In the genomic region with DNA sequence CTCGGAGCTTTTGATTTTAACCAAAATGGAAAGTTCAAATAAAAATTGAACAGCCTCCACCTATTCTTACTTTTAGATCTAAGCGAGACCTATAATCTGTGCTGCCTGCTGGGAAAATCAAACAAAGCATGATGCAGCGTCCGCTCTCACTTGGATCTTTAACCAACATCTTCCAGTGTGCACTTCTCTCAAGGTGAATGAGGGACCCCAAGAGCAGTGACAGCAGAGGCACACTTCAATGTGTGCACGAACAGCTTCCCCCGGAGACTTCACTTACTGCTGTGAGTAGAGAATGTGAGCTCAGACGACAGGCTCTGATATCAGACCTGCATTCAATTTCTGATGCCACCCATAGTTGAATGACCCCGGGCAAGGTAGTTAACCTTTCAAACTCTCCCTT, we compare ENCODE assay signal across 19 mouse cellular contexts. TPM values are rescaled to one million over a fixed set of nuclear protein-coding genes. Genes with fewer than 3 reads are reported as not detected.
DNase-seq lines count a peak whose midpoint lies in the region; ATAC-seq lines count a peak whose summit lies in the region.
"Had no signal": no experiment of that assay in that cellular context is flagged by ENCODE, and none has a peak within 500 bp of the region (broad histone marks: within the 10 kb centered on the region; RNA-seq: fewer than 3 reads in every experiment).

No protein-coding gene starts in this region.

- no peak overlapping the region for H3K9ac ChIP-seq in forebrain, embryonic 14.5 days (ENCODE audit: low read length)
- H3K9ac ChIP-seq in forebrain, embryonic 11.5 days (ENCODE audit: low read length): no peak overlapping the region
- no peak overlapping the region for H3K9ac ChIP-seq in midbrain, embryonic 16.5 days (ENCODE audit: low read depth, low read length)
- no peak overlapping the region for H3K9ac ChIP-seq in midbrain, embryonic 14.5 days (replicated peaks; ENCODE audit: low read length)
- H3K9ac ChIP-seq: embryonic facial prominence, embryonic 13.5 days; embryonic facial prominence, embryonic 15.5 days; forebrain, embryonic 15.5 days had no signal

- no peaks in the 10 kb centered on the region for H3K36me3 ChIP-seq in forebrain, embryonic 14.5 days (ENCODE audit: control insufficient read depth, insufficient read depth, low read length)
- H3K36me3 ChIP-seq in forebrain, embryonic 11.5 days (ENCODE audit: control insufficient read depth, insufficient read depth, low read length): no peaks in the 10 kb centered on the region
- H3K36me3 ChIP-seq in midbrain, embryonic 16.5 days (ENCODE audit: control insufficient read depth, insufficient read depth, low read length): no peaks in the 10 kb centered on the region
- H3K36me3 ChIP-seq in midbrain, embryonic 14.5 days (ENCODE audit: control insufficient read depth, insufficient read depth, low read length): no peaks in the 10 kb centered on the region
- H3K36me3 ChIP-seq: embryonic facial prominence, embryonic 13.5 days; embryonic facial prominence, embryonic 15.5 days; forebrain, embryonic 10.5 days; forebrain, embryonic 15.5 days had no signal

- H3K9me3 ChIP-seq in forebrain, embryonic 14.5 days (replicated peaks; ENCODE audit: control insufficient read depth, low read length): no peaks in the 10 kb centered on the region
- H3K9me3 ChIP-seq in forebrain, embryonic 11.5 days (ENCODE audit: control insufficient read depth, low read length): no peaks in the 10 kb centered on the region
- no peaks in the 10 kb centered on the region for H3K9me3 ChIP-seq in midbrain, embryonic 16.5 days (replicated peaks; ENCODE audit: control insufficient read depth, low read length, poor library complexity, severe bottlenecking)
- no peaks in the 10 kb centered on the region for H3K9me3 ChIP-seq in midbrain, embryonic 14.5 days (ENCODE audit: control insufficient read depth, low read length)
- H3K9me3 ChIP-seq: embryonic facial prominence, embryonic 13.5 days; embryonic facial prominence, embryonic 15.5 days; forebrain, embryonic 10.5 days; forebrain, embryonic 15.5 days had no signal

- 51% methylated on average over 8 of the region's 8 CpGs for WGBS in forebrain, embryonic 14.5 days
- WGBS in forebrain, embryonic 11.5 days: 53% methylated on average over 8 of the region's 8 CpGs
- WGBS in midbrain, embryonic 16.5 days: 30% methylated on average over 8 of the region's 8 CpGs
- 28% methylated on average over 8 of the region's 8 CpGs for WGBS in midbrain, embryonic 14.5 days

- peak; percentile 30 for DNase-seq in forebrain, embryonic 14.5 days (ENCODE audit: low spot score)
- no peak for DNase-seq in forebrain, embryonic 11.5 days (ENCODE audit: low spot score)
- DNase-seq in midbrain, embryonic 14.5 days: no peak
- DNase-seq in embryo, embryonic 10.5 days (ENCODE audit: low spot score): no peak
- DNase-seq: adrenal gland, adult 2 months; adrenal gland, postnatal 10 days; adrenal gland, postnatal 25 days; cerebellum, adult 11-12 months; cerebellum, adult 2 months; cerebellum, adult 9-10 months; cerebellum, postnatal 10 days; cerebellum, postnatal 25 days; embryo, embryonic 11 days had no signal

- H3K27ac ChIP-seq in forebrain, embryonic 14.5 days (ENCODE audit: low read depth, low read length): no peak overlapping the region
- no peak overlapping the region for H3K27ac ChIP-seq in forebrain, embryonic 11.5 days (ENCODE audit: low read depth, low read length)
- no peak overlapping the region for H3K27ac ChIP-seq in midbrain, embryonic 16.5 days (ENCODE audit: low read length)
- no peak overlapping the region for H3K27ac ChIP-seq in midbrain, embryonic 14.5 days (replicated peaks; ENCODE audit: low read depth, low read length)
- H3K27ac ChIP-seq: embryonic facial prominence, embryonic 13.5 days; embryonic facial prominence, embryonic 15.5 days; forebrain, embryonic 10.5 days; forebrain, embryonic 15.5 days had no signal

- H3K27me3 ChIP-seq in forebrain, embryonic 14.5 days (replicated peaks; ENCODE audit: control insufficient read depth, insufficient read depth, low read length): no peaks in the 10 kb centered on the region
- no peaks in the 10 kb centered on the region for H3K27me3 ChIP-seq in forebrain, embryonic 11.5 days (ENCODE audit: control insufficient read depth, insufficient read depth, low read length)
- no peaks in the 10 kb centered on the region for H3K27me3 ChIP-seq in midbrain, embryonic 16.5 days (ENCODE audit: control insufficient read depth, insufficient read depth, low read depth, low read length)
- H3K27me3 ChIP-seq in midbrain, embryonic 14.5 days (ENCODE audit: control insufficient read depth, insufficient read depth, low read length): peaks cover 4% of the 10 kb centered on the region; the same call in 1 of the 2 replicates
- H3K27me3 ChIP-seq: embryonic facial prominence, embryonic 15.5 days had no signal

- no peak overlapping the region for H3K4me3 ChIP-seq in forebrain, embryonic 14.5 days (ENCODE audit: low read depth, low read length)
- no peak overlapping the region for H3K4me3 ChIP-seq in forebrain, embryonic 11.5 days (ENCODE audit: low read depth, low read length)
- no peak overlapping the region for H3K4me3 ChIP-seq in midbrain, embryonic 16.5 days (ENCODE audit: low read depth, low read length)
- H3K4me3 ChIP-seq in midbrain, embryonic 14.5 days (replicated peaks; ENCODE audit: low read depth, low read length): no peak overlapping the region
- H3K4me3 ChIP-seq: embryonic facial prominence, embryonic 13.5 days; embryonic facial prominence, embryonic 15.5 days; erythroblast, embryonic 14.5 days; forebrain, embryonic 10.5 days; forebrain, embryonic 15.5 days had no signal

- ATAC-seq in forebrain, embryonic 14.5 days: peak; percentile 43; the same call in 1 of the 2 replicates
- ATAC-seq in forebrain, embryonic 11.5 days (replicated peaks; ENCODE audit: low FRiP score): no peak
- peak; percentile 63; the same call in 1 of the 2 replicates for ATAC-seq in midbrain, embryonic 16.5 days
- ATAC-seq in midbrain, embryonic 14.5 days (ENCODE audit: low FRiP score, low TSS enrichment): no peak
- ATAC-seq: forebrain, embryonic 15.5 days had no signal

- no peak overlapping the region for H3K4me2 ChIP-seq in forebrain, embryonic 14.5 days (ENCODE audit: low read length)
- no peak overlapping the region for H3K4me2 ChIP-seq in forebrain, embryonic 11.5 days (ENCODE audit: low read depth, low read length, severe bottlenecking)
- H3K4me2 ChIP-seq in midbrain, embryonic 16.5 days (ENCODE audit: low read length): 0 out of 2 replicates have a peak overlapping the region, but pooled peaks have one; percentile 17
- H3K4me2 ChIP-seq in midbrain, embryonic 14.5 days (ENCODE audit: low read length): no peak overlapping the region
- H3K4me2 ChIP-seq: embryonic facial prominence, embryonic 13.5 days; embryonic facial prominence, embryonic 15.5 days; forebrain, embryonic 15.5 days had no signal

- H3K4me1 ChIP-seq in forebrain, embryonic 14.5 days (ENCODE audit: control insufficient read depth, insufficient read depth, low read length): no peaks in the 10 kb centered on the region
- peaks cover 2% of the 10 kb centered on the region; the same call in 1 of the 2 replicates for H3K4me1 ChIP-seq in forebrain, embryonic 11.5 days (replicated peaks; ENCODE audit: control insufficient read depth, insufficient read depth, low read length)
- peaks cover 4% of the 10 kb centered on the region for H3K4me1 ChIP-seq in midbrain, embryonic 16.5 days (ENCODE audit: control insufficient read depth, insufficient read depth, low read length)
- H3K4me1 ChIP-seq in midbrain, embryonic 14.5 days (ENCODE audit: control insufficient read depth, insufficient read depth, low read length): 0 out of 2 replicates have a peak, but pooled peaks cover 4% of the 10 kb centered on the region
- H3K4me1 ChIP-seq: embryonic facial prominence, embryonic 15.5 days; forebrain, embryonic 15.5 days had no signal

RNA-seq across cellular contexts. Expression of a gene that starts 16.7 kb away (rescaled TPM):
- 9.6 and 14.3 TPM in 2 replicates for polyA plus RNA-seq in forebrain, embryonic 14.5 days (2014; fragmentation: Nextera tagmentation; extraction: Ambion mirVana)
- 8.7 and 9.6 TPM in 2 replicates for polyA plus RNA-seq in forebrain, embryonic 11.5 days (2014; fragmentation: Nextera tagmentation; extraction: Ambion mirVana)
- polyA plus RNA-seq in midbrain, embryonic 16.5 days (2015; fragmentation: Nextera tagmentation; extraction: Ambion mirVana): 11.2 and 12.6 TPM in 2 replicates
- polyA plus RNA-seq in midbrain, embryonic 14.5 days (2014; fragmentation: Nextera tagmentation; extraction: Ambion mirVana): 11.3 and 17.0 TPM in 2 replicates
- polyA plus RNA-seq: erythroblast, embryonic 14.5 days had no signal

Comparison
In these comparisons a context has a peak if more than half of its experiments do, and no peak if none do; other contexts are left out.
1. ATAC-seq: peak in forebrain, embryonic 14.5 days (single experiment) and midbrain, embryonic 16.5 days (single experiment); none in forebrain, embryonic 11.5 days (single experiment) and midbrain, embryonic 14.5 days (single experiment).